Mouse (Mus musculus) lung, postnatal 0 days (tissue): ENCODE data around the gene Pknox2. TPM values are rescaled to one million over a fixed set of nuclear protein-coding genes. Genes with fewer than 3 reads are reported as not detected.

ENCODE experiments used
- ATAC-seq: fragments of 200-750 bp; cut with Nextera tagmentation; 2 replicates; pipeline ENCODE4 v1.8.0; 2017; ENCODE audit warnings: moderate library complexity
- DNase-seq: peaks from one replicate; pipeline ENCODE4 v3.0.0-alpha.2; 2016; ENCODE audit warnings: low spot score
- H3K27ac ChIP-seq: fragments of 300-500 bp; sonication (generic); 2 replicates; pipeline ENCODE4 v1.5.1; 2014; ENCODE audit warnings: antibody characterized with exemption, mild to moderate bottlenecking, low read length, mixed read lengths
- H3K27me3 ChIP-seq: fragments of 300-500 bp; sonication (generic); replicated peaks from 2 replicates; pipeline ENCODE4 v1.6.1; 2014; ENCODE audit warnings: low read length, mixed read lengths; ENCODE audit not compliant: insufficient read depth
- H3K36me3 ChIP-seq: fragments of 300-500 bp; sonication (generic); 2 replicates; pipeline ENCODE4 v1.6.1; 2014; ENCODE audit warnings: low read length, mixed read lengths; ENCODE audit not compliant: insufficient read depth
- H3K4me1 ChIP-seq: fragments of 300-500 bp; sonication (generic); 2 replicates; pipeline ENCODE4 v1.6.1; 2014; ENCODE audit warnings: antibody characterized with exemption, low read depth, low read length, mixed read lengths; ENCODE audit not compliant: insufficient read depth
- H3K4me2 ChIP-seq: fragments of 300-500 bp; sonication (generic); replicated peaks from 2 replicates; pipeline ENCODE4 v1.6.1; 2014; ENCODE audit warnings: low read depth, mild to moderate bottlenecking, low read length, moderate library complexity, mixed read lengths
- H3K4me3 ChIP-seq: fragments of 300-500 bp; sonication (generic); 2 replicates; pipeline ENCODE4 v1.5.1; 2014; ENCODE audit warnings: low read depth, low read length
- H3K9ac ChIP-seq: fragments of 300-500 bp; sonication (generic); replicated peaks from 2 replicates; pipeline ENCODE4 v1.6.1; 2014; ENCODE audit warnings: low read depth, mild to moderate bottlenecking
- H3K9me3 ChIP-seq: fragments of 300-500 bp; sonication (generic); 2 replicates; pipeline ENCODE4 v1.6.1; 2016; ENCODE audit warnings: low read length, mixed read lengths
- CTCF ChIP-seq: IDR thresholded peaks from 2 replicates; pipeline ENCODE4 v1.5.1; 2016; ENCODE audit warnings: antibody characterized with exemption, mild to moderate bottlenecking
- EP300 ChIP-seq: IDR thresholded peaks from 2 replicates; pipeline ENCODE4 v1.6.1; 2016; ENCODE audit warnings: antibody characterized with exemption, mild to moderate bottlenecking, control low read depth
- WGBS: fragments of 180-500 bp; shearing (Covaris S2); extraction: QIAGEN DNeasy Blood & Tissue Kit; methylation state at CpG from one replicate; pipeline ENCODE4 v1.1.7; 2014; 5-methylcytosine and 5-hydroxymethylcytosine counted together
- polyA plus RNA-seq: library from polyadenylated mRNA; unstranded; fragments of >200 nt; fragmentation: Nextera tagmentation; extraction: Ambion mirVana; gene quantifications from 2 replicates; pipeline ENCODE4 v1.2.1, GENCODE M21; 2015

The Pknox2 gene
- polyA plus RNA-seq, 1 experiment from 2014 or later, result 11.1 TPM

GRCm38 (mm10) chr9:36858677-36859076 lies 288.5 kb downstream of the Pknox2 start:
- ATAC-seq, result no peak
- Histone ChIP-seq H3K27me3 (no peaks in the 10 kb centered on the region), H3K27ac (no peak overlapping the region), H3K36me3 (no peaks in the 10 kb centered on the region), H3K9me3 (no peaks in the 10 kb centered on the region), H3K4me2 (no peak overlapping the region), H3K4me1 (no peaks in the 10 kb centered on the region), H3K4me3 (no peak overlapping the region), H3K9ac (no peak overlapping the region)
- no peak for DNase-seq
- WGBS, result 38% methylated on average over 4 of the region's 4 CpGs
- TF ChIP-seq EP300 (no peak), CTCF (no peak)

DNA sequence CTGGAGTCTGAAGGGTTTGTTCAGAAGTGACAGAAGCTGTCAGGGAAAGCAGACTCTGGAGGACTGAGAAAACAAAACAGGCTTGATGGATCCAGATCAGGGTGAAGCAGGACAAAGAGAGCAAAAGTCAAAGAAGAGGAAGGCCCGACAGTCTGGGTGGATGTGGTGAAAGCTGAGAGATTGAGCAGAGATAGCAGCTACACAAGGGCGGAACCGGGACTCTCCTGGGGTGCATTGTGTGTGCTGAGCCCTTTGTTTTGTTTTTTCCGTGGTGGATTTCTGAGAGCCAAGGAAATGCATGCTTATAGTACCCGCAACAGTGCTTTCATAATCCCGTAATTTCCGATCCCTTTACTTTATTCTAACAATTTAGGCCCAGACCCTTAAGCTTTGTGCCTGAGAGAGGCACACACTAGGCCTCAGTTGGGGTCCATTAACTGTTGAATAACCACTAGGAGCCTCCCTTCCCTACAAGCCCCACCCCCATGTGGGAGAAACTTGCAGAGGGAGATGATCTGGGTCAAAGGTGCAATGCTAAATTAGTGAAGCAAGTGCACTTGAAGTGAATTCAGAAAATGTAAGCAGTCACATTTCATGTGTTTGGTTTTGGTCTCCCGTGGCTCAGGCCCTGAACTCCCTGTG lies 289.6 kb downstream of the Pknox2 start:
- 37% methylated on average over 8 of the region's 8 CpGs for whole genome bisulfite sequencing
- no peaks in the 10 kb centered on the region for H3K9me3 ChIP-seq
- TF ChIP-seq EP300, result no peak
- no peak for TF ChIP-seq CTCF
- no peaks in the 10 kb centered on the region for H3K36me3 ChIP-seq
- H3K9ac ChIP-seq, result no peak overlapping the region
- no peak overlapping the region for H3K4me3 ChIP-seq
- H3K4me1 ChIP-seq, result no peaks in the 10 kb centered on the region
- ATAC-seq, result no peak
- no peak overlapping the region for H3K27ac ChIP-seq
- DNase-seq, result no peak
- no peaks in the 10 kb centered on the region for H3K27me3 ChIP-seq
- no peak overlapping the region for H3K4me2 ChIP-seq

DNA sequence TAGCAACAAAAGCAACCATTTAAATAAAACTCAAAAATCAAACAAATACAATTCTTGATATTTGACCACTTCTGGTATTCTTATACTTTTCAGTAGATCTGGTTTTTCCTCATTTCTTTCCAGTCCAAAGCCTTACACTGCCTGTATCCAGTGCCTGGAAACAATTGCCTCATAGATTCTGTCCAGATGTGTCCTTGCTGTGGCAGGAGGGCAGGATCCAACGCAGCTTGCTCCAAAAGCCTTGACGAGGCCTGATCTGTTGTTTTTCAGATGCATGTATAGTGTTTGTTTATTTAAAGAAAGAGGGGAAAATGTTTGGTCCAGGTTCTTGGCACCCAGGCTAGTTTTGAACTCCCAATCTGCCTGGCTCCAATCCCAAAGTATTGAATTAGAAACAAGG lies 290.9 kb downstream of the Pknox2 start:
- no peak overlapping the region for H3K9ac ChIP-seq
- 26% methylated on average over 2 of the region's 2 CpGs for WGBS
- DNase-seq, result peak; percentile 30
- no peaks in the 10 kb centered on the region for H3K27me3 ChIP-seq
- H3K27ac ChIP-seq, result no peak overlapping the region
- H3K36me3 ChIP-seq, result no peaks in the 10 kb centered on the region
- no peaks in the 10 kb centered on the region for H3K9me3 ChIP-seq
- H3K4me1 ChIP-seq, result no peaks in the 10 kb centered on the region
- no peak overlapping the region for H3K4me2 ChIP-seq
- ATAC-seq, result no peak
- H3K4me3 ChIP-seq, result no peak overlapping the region
- TF ChIP-seq CTCF (no peak), EP300 (no peak)

DNA sequence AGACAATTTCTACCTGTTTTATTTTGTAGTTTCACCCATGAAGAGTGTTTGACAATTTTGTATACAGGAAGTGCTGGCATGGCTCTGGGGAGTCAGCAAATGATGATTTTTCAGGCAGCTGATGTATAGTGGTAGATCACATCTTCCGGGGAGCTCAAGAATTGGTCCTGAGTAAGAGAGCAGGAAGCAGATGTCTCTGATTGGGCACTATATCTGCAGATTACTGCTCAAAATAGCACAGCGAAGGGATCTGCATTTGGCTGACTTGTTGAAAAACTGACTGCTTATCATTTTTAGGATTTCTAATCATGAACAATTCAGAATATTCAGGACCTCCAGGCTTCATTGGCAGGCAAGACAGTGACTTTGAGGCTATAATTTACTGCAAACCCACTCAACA lies 295.0 kb downstream of the Pknox2 start:
- Histone ChIP-seq H3K36me3 (no peaks in the 10 kb centered on the region), H3K27me3 (no peaks in the 10 kb centered on the region), H3K4me3 (no peak overlapping the region), H3K27ac (no peak overlapping the region), H3K9me3 (no peaks in the 10 kb centered on the region), H3K4me2 (no peak overlapping the region), H3K4me1 (no peaks in the 10 kb centered on the region), H3K9ac (no peak overlapping the region)
- TF ChIP-seq EP300 (no peak), CTCF (no peak)
- ATAC-seq (no peak), DNase-seq (no peak)
- WGBS, result 70% methylated on average over 2 of the region's 2 CpGs

DNA sequence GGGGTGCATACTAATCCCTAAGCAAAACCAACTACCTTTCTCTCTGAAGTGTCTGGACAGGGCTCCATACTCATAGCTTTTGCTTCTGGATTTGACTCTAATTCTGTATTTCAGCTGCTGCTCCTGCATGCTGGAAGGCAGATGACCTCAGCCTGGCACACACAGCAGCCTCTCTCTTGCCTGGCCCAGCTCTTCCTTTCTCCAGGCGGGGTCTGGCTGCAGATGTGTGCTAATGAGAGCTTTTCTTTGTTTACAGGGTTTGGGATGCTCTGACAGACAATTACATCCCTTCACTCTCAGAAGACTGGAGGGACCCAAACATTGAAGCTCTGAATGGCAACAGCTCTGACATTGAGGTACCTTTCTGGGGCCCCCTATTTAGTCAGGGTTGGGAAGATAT lies 297.1 kb downstream of the Pknox2 start:
- Histone ChIP-seq H3K27ac (no peak overlapping the region), H3K27me3 (no peaks in the 10 kb centered on the region), H3K4me1 (no peaks in the 10 kb centered on the region), H3K4me3 (no peak overlapping the region), H3K9ac (no peak overlapping the region), H3K4me2 (no peak overlapping the region), H3K36me3 (no peaks in the 10 kb centered on the region), H3K9me3 (no peaks in the 10 kb centered on the region)
- no peak for DNase-seq
- no peak for ATAC-seq
- TF ChIP-seq EP300, result no peak
- TF ChIP-seq CTCF, result no peak
- WGBS, result 58% methylated on average over 1 of the region's 1 CpGs

DNA sequence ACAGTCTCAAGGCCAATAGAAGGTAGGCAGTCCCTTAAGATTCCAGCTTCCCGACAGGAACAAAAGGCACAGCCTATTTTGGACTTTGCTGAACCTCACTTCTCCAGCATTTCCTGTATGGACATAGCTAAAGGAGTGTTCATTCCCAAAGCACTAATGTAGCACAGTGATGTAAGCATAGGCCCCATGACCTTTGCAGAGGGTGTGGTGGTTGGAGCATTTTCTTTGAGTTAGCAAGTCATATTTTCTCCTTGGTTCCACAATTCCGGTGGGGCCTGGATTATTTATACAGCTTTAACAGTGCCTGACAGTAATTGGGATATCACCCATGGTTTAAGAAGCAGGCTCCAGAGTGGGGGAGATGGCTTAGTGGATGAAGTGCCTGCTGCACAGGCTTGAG lies 298.5 kb downstream of the Pknox2 start:
- no peak for ATAC-seq

DNA sequence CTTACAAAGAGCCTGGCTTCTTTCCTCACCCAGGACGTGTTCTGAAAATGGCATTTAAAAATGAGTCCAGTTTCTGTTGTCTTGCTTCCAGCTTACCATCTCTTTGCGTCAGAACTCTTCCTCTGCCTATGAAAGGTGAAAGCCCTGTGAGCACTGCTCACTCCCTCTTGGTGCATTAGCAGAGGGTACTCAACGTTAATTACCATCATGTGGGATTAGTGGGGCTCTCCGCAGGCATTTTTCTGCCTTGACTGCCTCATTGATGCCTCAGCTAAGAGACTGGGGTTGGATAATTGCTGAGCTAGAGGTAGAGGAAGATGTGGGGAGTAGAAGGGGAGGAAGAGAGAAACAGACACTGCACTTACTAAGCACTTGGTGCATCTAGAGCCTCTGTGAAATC lies 300.9 kb downstream of the Pknox2 start:
- H3K4me3 ChIP-seq, result no peak overlapping the region
- H3K9ac ChIP-seq, result no peak overlapping the region
- H3K9me3 ChIP-seq, result no peaks in the 10 kb centered on the region
- TF ChIP-seq EP300, result no peak
- no peak for TF ChIP-seq CTCF
- H3K27ac ChIP-seq, result no peak overlapping the region
- no peak overlapping the region for H3K4me2 ChIP-seq
- no peak for ATAC-seq
- DNase-seq, result no peak
- H3K36me3 ChIP-seq, result no peaks in the 10 kb centered on the region
- 53% methylated on average over 4 of the region's 4 CpGs for WGBS
- H3K27me3 ChIP-seq, result no peaks in the 10 kb centered on the region
- no peaks in the 10 kb centered on the region for H3K4me1 ChIP-seq

More for the DNA sequence above, 298.5 kb downstream of the Pknox2 start:
- no peaks in the 10 kb centered on the region for H3K27me3 ChIP-seq
- no peak overlapping the region for H3K4me3 ChIP-seq
- H3K4me1 ChIP-seq, result no peaks in the 10 kb centered on the region
- TF ChIP-seq CTCF (no peak), EP300 (no peak)
- H3K9ac ChIP-seq, result no peak overlapping the region
- H3K36me3 ChIP-seq, result no peaks in the 10 kb centered on the region
- H3K9me3 ChIP-seq, result no peaks in the 10 kb centered on the region
- DNase-seq, result no peak
- no peak overlapping the region for H3K4me2 ChIP-seq
- WGBS, result 55% methylated on average over 2 of the region's 2 CpGs
- no peak overlapping the region for H3K27ac ChIP-seq

Other genes starting within 250 kb of the Pknox2 start
- gene Tmem218, start 60.8 kb upstream of the Pknox2 start, polyA plus RNA-seq, result 10.0 and 11.9 TPM in 2 replicates
- 1.2 and 1.4 TPM in 2 replicates for gene Slc37a2, start 108.3 kb upstream of the Pknox2 start, polyA plus RNA-seq
- gene Ccdc15, start 201.0 kb upstream of the Pknox2 start, polyA plus RNA-seq, result 4.5 and 5.8 TPM in 2 replicates
- gene Hepacam, start 219.9 kb upstream of the Pknox2 start, polyA plus RNA-seq, result 0.81 and 1.2 TPM in 2 replicates